Mouse (Mus musculus): ENCODE data around the gene Tnxb.
A peak's percentile ranks its signal among the peaks of the same experiment; 100 is the strongest.
"Not testable (repeated sequence)": the region's sequence is repeated elsewhere in the genome, so short reads cannot be mapped to it uniquely, and the experiment has no call there.

Gene Tnxb

DNA sequence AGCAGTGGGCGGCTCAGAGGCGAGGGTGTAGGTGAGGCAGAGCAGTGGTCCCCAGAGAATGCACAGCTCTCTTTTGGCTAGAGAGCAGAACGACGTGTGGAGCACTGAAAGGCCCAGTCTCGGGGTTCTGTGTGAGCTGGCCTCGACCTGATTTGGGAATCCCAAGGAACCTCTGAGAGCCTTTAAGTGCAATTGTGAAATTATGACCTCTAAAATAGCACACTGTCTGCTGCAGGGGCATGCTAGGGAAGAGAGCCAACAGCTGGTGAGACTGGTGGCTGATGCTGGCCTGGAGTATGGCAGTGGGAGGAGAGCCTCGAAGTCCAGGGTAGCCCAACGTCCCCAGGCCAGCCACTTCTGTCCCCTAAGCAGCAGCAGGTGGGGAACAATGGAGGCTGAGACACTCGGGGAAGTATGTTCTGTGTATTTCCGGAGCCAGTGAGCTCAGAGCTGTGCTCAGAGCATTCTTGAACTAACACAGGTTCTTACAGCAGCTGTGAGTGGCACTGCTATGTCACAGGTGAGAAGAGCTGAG, 13.4 kb downstream of the Tnxb start:
- DNase-seq (ENCODE audit: low read depth, low spot score), result no peak

DNA sequence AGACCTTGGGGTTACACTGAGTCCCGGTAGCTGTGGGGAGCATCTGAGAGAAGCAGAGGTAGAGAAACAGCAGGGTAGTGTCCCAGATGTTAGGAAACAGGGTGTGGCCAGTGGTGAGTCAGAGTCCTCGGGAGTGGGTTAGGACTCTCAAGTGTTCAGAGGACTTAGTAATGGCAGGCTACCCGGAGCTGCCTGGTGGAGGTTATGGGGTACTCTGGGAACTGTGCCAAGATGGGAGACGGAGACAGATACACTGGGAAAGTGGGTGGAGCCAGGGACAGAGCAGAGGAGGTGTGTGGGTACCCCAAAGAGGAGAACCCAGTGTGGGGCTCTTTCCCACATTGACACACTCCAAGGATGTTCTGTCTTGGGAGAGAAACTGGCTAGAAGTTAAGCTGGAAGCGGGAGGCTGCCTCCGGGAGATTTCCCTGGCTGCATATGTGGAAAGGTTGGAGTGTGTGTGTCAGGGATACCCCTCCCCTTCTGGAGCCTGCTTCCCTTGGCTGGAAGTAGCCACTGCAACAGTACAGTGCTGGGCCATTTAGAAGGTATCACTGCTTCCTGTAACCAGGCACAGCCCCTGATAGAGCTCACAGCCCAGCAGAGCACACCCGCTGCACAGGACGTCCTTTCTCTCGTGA, 14.0 kb downstream of the Tnxb start:
- DNase-seq (ENCODE audit: low read depth, low spot score), result no peak

DNA sequence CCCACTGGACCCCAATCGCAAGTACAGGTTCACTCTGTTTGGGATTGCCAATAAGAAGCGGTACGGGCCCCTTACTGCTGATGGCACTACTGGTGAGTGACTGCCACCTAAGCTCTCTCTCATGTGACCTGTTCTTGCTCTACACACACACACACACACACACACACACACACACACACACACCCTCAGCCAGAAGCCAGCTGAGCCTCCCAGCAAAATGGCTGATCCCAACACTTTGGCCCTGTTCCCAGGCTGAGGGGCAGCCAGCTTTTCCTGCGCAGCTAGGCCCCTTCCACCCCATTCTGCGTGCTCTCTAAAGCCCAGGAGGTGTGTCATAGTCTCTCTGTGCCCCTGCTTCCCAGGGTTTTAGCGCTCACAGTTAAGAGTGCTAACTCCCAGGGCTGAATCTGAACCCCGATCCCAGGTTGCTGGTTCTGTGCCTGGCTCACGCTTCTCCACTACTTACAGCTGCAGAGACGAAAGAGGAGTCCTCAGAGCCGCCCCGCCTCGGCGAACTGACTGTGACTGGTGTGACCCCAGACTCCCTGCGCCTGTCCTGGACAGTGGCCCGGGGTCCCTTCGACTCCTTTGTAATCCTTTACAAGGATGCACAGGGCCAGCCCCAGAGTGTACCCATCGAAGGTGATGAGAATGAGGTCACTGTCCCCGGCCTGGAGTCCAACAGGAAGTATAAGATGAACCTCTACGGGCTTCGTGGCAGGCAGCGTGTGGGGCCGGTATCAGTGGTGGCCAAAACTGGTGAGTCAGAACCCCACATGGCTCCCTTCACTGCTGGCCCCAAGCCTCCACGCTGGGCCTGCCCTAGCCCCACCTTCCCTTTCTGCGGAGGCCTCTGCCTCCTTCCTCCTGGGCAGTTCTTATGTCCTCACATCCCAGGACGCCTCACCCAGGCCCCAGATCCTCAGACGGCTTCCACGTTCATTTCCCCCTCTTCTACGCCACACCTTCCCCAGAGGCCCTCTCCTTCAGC, 15.1 kb downstream of the Tnxb start:
- peak; percentile 53 for DNase-seq (ENCODE audit: low read depth, low spot score)

DNA sequence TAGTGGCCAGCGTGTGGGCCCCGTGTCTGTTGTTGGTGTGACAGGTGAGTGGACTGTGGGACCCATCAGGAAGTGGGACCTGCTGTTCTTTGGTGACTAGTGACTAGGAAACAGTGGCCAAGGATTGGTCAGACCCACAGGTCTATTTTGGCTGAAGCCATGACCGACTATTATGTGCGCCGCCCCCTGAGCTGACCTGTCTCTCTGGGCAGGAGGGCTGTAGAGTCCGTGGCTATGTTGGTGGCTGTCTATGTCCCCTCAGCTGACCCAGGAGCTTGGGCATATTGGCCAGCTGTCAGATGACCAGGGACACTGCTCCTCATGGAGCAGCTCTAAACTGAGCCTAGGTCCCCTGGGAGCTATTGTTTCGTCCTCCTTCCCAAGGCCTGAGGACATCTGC, 18.6 kb downstream of the Tnxb start:
- no peak for DNase-seq (ENCODE audit: low read depth, low spot score)

DNA sequence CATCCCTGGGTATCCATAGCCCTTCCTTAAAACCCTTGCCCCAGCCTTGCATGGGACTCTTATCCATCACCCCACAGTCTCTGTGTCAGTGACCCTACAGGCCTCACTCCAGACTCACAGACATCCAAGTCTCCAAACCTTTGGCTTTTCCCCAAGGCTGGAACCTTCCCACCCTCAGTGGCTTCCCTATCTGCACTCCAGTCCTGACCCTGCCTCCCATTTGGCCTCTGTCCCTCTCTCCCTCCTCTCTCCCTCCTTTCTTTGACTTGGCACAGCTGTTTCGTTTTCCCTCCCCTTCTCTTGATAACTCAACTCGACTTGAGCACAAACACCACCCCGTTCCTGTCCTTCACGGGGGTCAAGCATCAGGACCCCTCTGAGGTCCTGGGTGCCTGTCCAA, 20.1 kb downstream of the Tnxb start:
- DNase-seq (ENCODE audit: low read depth, low spot score), result no peak

- DNase-seq (ENCODE audit: low read depth, low spot score), result no peak
These were observed 22.6 kb downstream of the Tnxb start for GRCm38 (mm10) chr17:34692906-34693305.

- no peak for DNase-seq (ENCODE audit: low read depth, low spot score)
These were observed 29.5 kb downstream of the Tnxb start for GRCm38 (mm10) chr17:34699575-34700408.

GRCm38 (mm10) chr17:34700671-34701071, 30.3 kb downstream of the Tnxb start:
- DNase-seq (ENCODE audit: low read depth, low spot score), result no peak

GRCm38 (mm10) chr17:34706476-34706875, 36.1 kb downstream of the Tnxb start:
- not testable (repeated sequence) for DNase-seq (ENCODE audit: low read depth, low spot score)

- DNase-seq (ENCODE audit: low read depth, low spot score), result peak; percentile 19
These were observed 42.6 kb downstream of the Tnxb start for GRCm38 (mm10) chr17:34712951-34713350.

- DNase-seq (ENCODE audit: low read depth, low spot score), result not testable (repeated sequence)
These were observed 44.0 kb downstream of the Tnxb start for GRCm38 (mm10) chr17:34714181-34714907.

GRCm38 (mm10) chr17:34714908-34715445, 44.6 kb downstream of the Tnxb start:
- DNase-seq (ENCODE audit: low read depth, low spot score), result not testable (repeated sequence)

DNA sequence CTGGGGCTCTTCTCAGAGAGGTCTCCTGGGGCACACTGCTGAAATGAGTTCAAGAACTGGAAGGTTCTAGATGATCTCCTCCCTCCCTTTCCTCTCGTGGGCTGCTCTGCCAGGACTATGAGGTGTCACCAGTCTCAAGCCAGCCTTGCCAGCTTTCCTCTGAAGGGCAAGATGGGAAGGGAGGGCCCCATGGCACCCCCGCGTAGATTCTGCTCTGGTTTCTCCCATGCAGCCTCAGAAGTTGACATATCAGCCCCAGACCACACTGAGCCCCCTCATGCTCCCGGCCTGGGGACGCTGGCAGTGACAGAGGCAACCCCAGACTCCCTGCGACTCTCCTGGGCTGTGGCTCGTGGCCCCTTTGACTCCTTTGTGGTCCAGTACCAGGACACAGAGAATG, 45.1 kb downstream of the Tnxb start:
- DNase-seq (ENCODE audit: low read depth, low spot score), result not testable (repeated sequence)

- DNase-seq (ENCODE audit: low read depth, low spot score), result no peak
These were observed 45.9 kb downstream of the Tnxb start for GRCm38 (mm10) chr17:34716247-34716646.

- no peak for DNase-seq (ENCODE audit: low read depth, low spot score)
These were observed 47.1 kb downstream of the Tnxb start for GRCm38 (mm10) chr17:34717401-34717800.

DNA sequence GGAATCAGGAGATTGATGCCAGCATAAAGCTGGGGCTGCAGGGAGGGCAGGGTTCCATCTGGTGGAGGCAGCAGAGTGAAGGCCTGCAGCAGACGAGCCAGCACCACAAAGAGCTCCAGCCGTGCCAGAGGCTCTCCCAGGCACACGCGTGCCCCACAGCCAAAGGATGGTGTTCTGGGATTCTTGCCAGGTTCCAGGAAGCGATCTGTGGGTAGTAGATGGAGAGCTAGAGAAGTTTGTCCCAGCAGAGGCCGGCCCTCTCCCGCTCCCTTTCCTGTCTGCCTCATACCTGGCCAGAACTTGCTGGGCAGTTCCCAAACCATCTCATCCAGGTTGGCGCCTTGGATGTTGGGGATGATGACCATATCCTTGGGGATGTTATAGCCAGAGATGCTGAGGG, 49.6 kb downstream of the Tnxb start:
- DNase-seq (ENCODE audit: low read depth, low spot score), result not testable (repeated sequence)

GRCm38 (mm10) chr17:34722238-34722637, 51.9 kb downstream of the Tnxb start:
- DNase-seq (ENCODE audit: low read depth, low spot score), result not testable (repeated sequence)

DNA sequence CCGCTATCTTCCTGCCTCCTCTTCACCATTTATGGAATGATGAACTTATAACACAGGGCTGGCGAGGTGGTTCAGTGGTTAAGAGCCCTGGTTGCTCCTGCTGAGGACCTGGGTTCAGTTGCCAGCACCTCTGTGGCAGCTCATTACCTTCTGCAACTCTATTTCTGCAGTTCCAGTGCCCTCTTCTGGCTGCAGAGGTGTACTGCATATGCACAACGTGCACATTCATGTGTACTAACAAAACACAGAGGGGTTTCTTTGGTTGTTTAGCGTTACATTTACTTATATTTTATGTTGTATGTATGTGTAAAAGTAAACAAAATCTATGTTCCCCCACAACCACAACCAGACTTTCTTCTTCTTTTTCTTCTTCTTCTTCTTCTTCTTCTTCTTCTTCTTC, 52.7 kb downstream of the Tnxb start:
- DNase-seq (ENCODE audit: low read depth, low spot score), result no peak

DNA sequence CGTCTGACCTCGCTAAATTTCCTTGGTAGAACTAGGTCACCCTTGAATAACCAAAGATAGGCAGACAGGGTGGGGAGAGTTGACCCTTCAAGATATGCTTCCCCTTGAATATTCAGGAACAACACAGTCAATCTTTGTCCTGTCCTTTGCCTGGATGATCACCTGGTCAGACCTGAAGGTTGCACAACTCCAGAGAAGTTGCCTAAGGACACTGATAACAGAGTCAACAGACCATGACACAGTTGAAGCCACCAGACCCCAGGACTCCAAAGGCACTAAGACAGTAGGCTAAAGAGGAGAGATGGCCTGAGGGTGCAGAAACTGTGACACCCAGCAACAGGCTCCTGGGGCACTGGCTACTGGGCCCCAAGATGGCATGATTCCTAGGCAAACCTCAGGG, 57.6 kb downstream of the Tnxb start:
- DNase-seq (ENCODE audit: low read depth, low spot score), result no peak

DNA sequence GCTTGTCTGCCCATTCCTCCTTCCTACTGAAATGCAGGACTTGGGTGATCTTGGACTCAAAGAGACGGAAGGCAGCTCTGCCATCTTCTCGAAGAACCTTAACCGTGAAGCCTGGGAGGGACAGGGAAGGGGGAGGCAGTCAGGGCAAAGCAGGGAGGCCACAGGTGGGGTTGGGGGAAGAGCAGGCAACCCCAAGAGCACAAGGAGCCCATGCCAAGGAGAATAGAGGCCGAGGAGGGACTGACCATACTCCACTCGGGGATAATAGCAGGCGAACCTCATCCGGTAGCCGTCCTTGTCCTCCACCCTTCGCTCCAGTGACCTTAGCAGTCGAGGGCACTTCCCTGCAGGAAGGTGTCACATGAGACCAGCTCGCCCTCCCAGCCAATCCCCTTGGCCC, 58.8 kb downstream of the Tnxb start:
- DNase-seq (ENCODE audit: low read depth, low spot score), result not testable (repeated sequence)
